Mouse (Mus musculus): ENCODE measurements around the gene Mtif3.

Mtif3 gene

GRCm38 (mm10) chr5:146963118-146963936 is at the start of gene Mtif3:
TSS of gene Mtif3 (minus strand) at chr5:146963800.
- DNase-seq: peak; percentile 95

GRCm38 (mm10) chr5:147011333-147011732 is 47.7 kb upstream of the Mtif3 start:
- DNase-seq: no peak

- no peak for DNase-seq
These were observed 39.7 kb upstream of the Mtif3 start for GRCm38 (mm10) chr5:147003303-147003702.

GRCm38 (mm10) chr5:147001312-147001711 is 37.7 kb upstream of the Mtif3 start:
- DNase-seq: no peak

- no peak for DNase-seq
These were observed 35.2 kb upstream of the Mtif3 start for GRCm38 (mm10) chr5:146998802-146999201.

- no peak for DNase-seq
These were observed 33.2 kb upstream of the Mtif3 start for GRCm38 (mm10) chr5:146996812-146997211.

GRCm38 (mm10) chr5:146994973-146995372 is 31.4 kb upstream of the Mtif3 start:
- DNase-seq: no peak

- no peak for DNase-seq
These were observed 29.9 kb upstream of the Mtif3 start for GRCm38 (mm10) chr5:146993509-146993908.

GRCm38 (mm10) chr5:146989051-146989450 is 25.5 kb upstream of the Mtif3 start:
- DNase-seq: no peak

GRCm38 (mm10) chr5:146987588-146987987 is 24.0 kb upstream of the Mtif3 start:
- DNase-seq: no peak

GRCm38 (mm10) chr5:146985725-146986433 is 22.3 kb upstream of the Mtif3 start:
- no peak for DNase-seq

- peak; percentile 79 for DNase-seq
These were observed 19.6 kb upstream of the Mtif3 start for GRCm38 (mm10) chr5:146983216-146983615.

GRCm38 (mm10) chr5:146981376-146981775 is 17.8 kb upstream of the Mtif3 start:
- DNase-seq: no peak

- DNase-seq: no peak
These were observed 11.2 kb upstream of the Mtif3 start for GRCm38 (mm10) chr5:146974781-146975123.

GRCm38 (mm10) chr5:146973858-146974780 is 10.5 kb upstream of the Mtif3 start:
- no peak for DNase-seq

- DNase-seq: no peak
These were observed 9.8 kb upstream of the Mtif3 start for GRCm38 (mm10) chr5:146973353-146973752.

- DNase-seq: no peak
These were observed 8.4 kb upstream of the Mtif3 start for GRCm38 (mm10) chr5:146971776-146972561.

- peak; percentile 38 for DNase-seq
These were observed 5.2 kb upstream of the Mtif3 start for GRCm38 (mm10) chr5:146968695-146969393.

GRCm38 (mm10) chr5:146963937-146964278 is 308 bp upstream of the Mtif3 start:
- no peak for DNase-seq

GRCm38 (mm10) chr5:146956678-146957077 is 6.9 kb downstream of the Mtif3 start:
- no peak for DNase-seq

GRCm38 (mm10) chr5:146955651-146956050 is 7.9 kb downstream of the Mtif3 start:
- no peak for DNase-seq

- no peak for DNase-seq
These were observed 9.0 kb downstream of the Mtif3 start for GRCm38 (mm10) chr5:146954576-146954975.
